Mouse (Mus musculus): Measurements from ENCODE around the gene Gpd2. TPM values are rescaled to one million over a fixed set of nuclear protein-coding genes. Genes with fewer than 3 reads are reported as not detected.

Gpd2 gene
- total and polyA plus RNA-seq, 3 experiments = 15.7 to 20.4 (median 16.7) TPM

DNA sequence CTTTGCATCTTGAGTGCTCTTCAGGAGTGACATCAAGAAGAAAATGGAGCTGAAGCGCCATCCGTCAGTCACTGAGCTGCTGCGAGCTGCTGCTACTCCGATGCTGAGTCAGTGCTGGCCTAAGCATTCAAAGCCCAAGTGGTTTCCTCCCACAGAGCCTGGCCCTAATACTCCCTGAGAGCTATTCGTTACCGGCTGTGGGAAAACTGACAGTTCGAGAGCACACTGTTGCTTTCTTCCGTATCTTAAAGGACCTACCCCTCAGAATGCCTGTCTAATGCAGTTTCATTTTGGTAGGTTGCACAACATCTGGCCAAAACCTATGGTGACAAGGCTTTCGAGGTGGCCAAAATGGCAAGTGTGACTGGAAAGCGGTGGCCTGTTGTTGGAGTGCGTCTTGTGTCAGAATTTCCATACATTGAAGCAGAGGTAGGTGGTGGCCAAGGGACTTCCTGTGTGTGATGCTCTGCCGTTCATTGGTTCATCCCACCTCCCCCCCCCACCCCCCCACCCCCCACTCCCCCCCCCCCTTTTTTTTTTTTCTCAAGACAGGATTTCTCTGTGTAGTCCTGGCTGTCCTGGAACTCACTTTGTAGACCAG is 118.9 kb downstream of the Gpd2 start:
- no peak for TF ChIP-seq MAZ (IDR thresholded peaks at IDR 0.05; ENCODE audit: low read depth, low read length)
- peak; percentile 34; the same call in 1 of the 2 replicates for TF ChIP-seq TCF12 (IDR thresholded peaks at IDR 0.05; ENCODE audit: low read depth, low read length)
- TF ChIP-seq ZKSCAN1 (IDR thresholded peaks at IDR 0.05; ENCODE audit: borderline replicate concordance, low read depth, low read length) = no peak
- TF ChIP-seq JUND (conservative IDR thresholded peaks at IDR 0.05; ENCODE audit: low read depth, low read length) = no peak; the same call in 1 of the 2 replicates
- no peak for TF ChIP-seq NRF1 (IDR thresholded peaks at IDR 0.05; ENCODE audit: low read depth, low read length)
- no peak for TF ChIP-seq E2F4 (IDR thresholded peaks at IDR 0.05; ENCODE audit: insufficient replicate concordance, low read depth, low read length)
- TF ChIP-seq POLR2AphosphoS2 (IDR thresholded peaks at IDR 0.05; ENCODE audit: low read depth, low read length) = no peak
- TF ChIP-seq POLR2A (IDR thresholded peaks at IDR 0.05; ENCODE audit: low read depth, low read length) = no peak
- TF ChIP-seq BHLHE40 (IDR thresholded peaks at IDR 0.05; ENCODE audit: low read depth, low read length) = 0 out of 2 replicates have a peak, but pooled peaks have one; percentile 17
- TF ChIP-seq NELFE (IDR thresholded peaks at IDR 0.05; ENCODE audit: low read depth, low read length) = no peak
- TF ChIP-seq EP300 (IDR thresholded peaks at IDR 0.05; ENCODE audit: low read length) = peak; percentile 13; the same call in 1 of the 2 replicates
- TF ChIP-seq CHD2 (IDR thresholded peaks at IDR 0.05; ENCODE audit: low read length) = no peak
- no peak for TF ChIP-seq SMC3 (IDR thresholded peaks at IDR 0.05; ENCODE audit: low read depth, low read length)
- no peak for TF ChIP-seq USF1 (IDR thresholded peaks at IDR 0.05; ENCODE audit: low read depth, low read length)
- no peak for TF ChIP-seq MEF2A (IDR thresholded peaks at IDR 0.05; ENCODE audit: borderline replicate concordance, low read depth, low read length)
- no peak for TF ChIP-seq RCOR1 (conservative IDR thresholded peaks at IDR 0.05; ENCODE audit: low read depth, low read length)
- no peak for TF ChIP-seq ELF1 (IDR thresholded peaks at IDR 0.05; ENCODE audit: low read depth, low read length)
- TF ChIP-seq RAD21 (IDR thresholded peaks at IDR 0.05; ENCODE audit: low read depth, low read length) = no peak; the same call in 1 of the 2 replicates
- TF ChIP-seq PAX5 (IDR thresholded peaks at IDR 0.05; ENCODE audit: low read length) = no peak
- no peak for TF ChIP-seq MAX (IDR thresholded peaks at IDR 0.05; ENCODE audit: low read length)
- TF ChIP-seq ETS1 (conservative IDR thresholded peaks at IDR 0.05; ENCODE audit: low read depth, low read length) = 0 out of 2 replicates have a peak, but pooled peaks have one; percentile 20
- no peak for TF ChIP-seq SIN3A (IDR thresholded peaks at IDR 0.05; ENCODE audit: low read length)
- TF ChIP-seq JUN (IDR thresholded peaks at IDR 0.05; ENCODE audit: insufficient read depth, low read depth, low read length) = peak; percentile 53
- TF ChIP-seq ZNF384 (IDR thresholded peaks at IDR 0.05; ENCODE audit: low read depth, low read length) = no peak
- TF ChIP-seq CTCF (conservative IDR thresholded peaks at IDR 0.05 in 1 of 2, IDR thresholded peaks at IDR 0.05 in 1 of 2; ENCODE audit: low read depth in 2 of 2, low read length in 2 of 2) = no peak
- TF ChIP-seq TBP (conservative IDR thresholded peaks at IDR 0.05; ENCODE audit: low read depth, low read length) = no peak
- TF ChIP-seq MXI1 (IDR thresholded peaks at IDR 0.05; ENCODE audit: low read depth, low read length) = no peak
- TF ChIP-seq GABPA (IDR thresholded peaks at IDR 0.05; ENCODE audit: insufficient replicate concordance, low read depth, low read length) = no peak
- TF ChIP-seq UBTF (IDR thresholded peaks at IDR 0.05; ENCODE audit: low read depth, low read length) = no peak
- TF ChIP-seq CHD1 (IDR thresholded peaks at IDR 0.05; ENCODE audit: low read depth, low read length) = no peak
- 0 out of 2 replicates have a peak, but pooled peaks have one; percentile 33 for TF ChIP-seq IRF4 (IDR thresholded peaks at IDR 0.05; ENCODE audit: low read depth, low read length)
- TF ChIP-seq KAT2A (IDR thresholded peaks at IDR 0.05; ENCODE audit: insufficient replicate concordance, low read length) = no peak
- TF ChIP-seq MYC (IDR thresholded peaks at IDR 0.05; ENCODE audit: low read depth, low read length) = no peak
- no peak for TF ChIP-seq USF2 (conservative IDR thresholded peaks at IDR 0.05; ENCODE audit: low read depth, low read length)
- TF ChIP-seq HCFC1 (IDR thresholded peaks at IDR 0.05; ENCODE audit: low read depth, low read length) = no peak
- TF ChIP-seq MAFK (IDR thresholded peaks at IDR 0.05; ENCODE audit: insufficient replicate concordance, low read length) = 0 out of 2 replicates have a peak, but pooled peaks have one; percentile 40
- no peak for TF ChIP-seq ZC3H11A (IDR thresholded peaks at IDR 0.05; ENCODE audit: low read depth, low read length)
- no peak for TF ChIP-seq ZMIZ1 (IDR thresholded peaks at IDR 0.05; ENCODE audit: low read depth, low read length)
- dilution Hi-C loops (cut with MboI; ENCODE audit: extremely low pct_ligation_motif_present, extremely low pct_unique_long_range_greater_than_20kb, low sequenced_read_pairs) (no loop called here), in situ Hi-C loops (cut with MboI; ENCODE audit: low pct_ligation_motif_present, low pct_unique_long_range_greater_than_20kb, low sequenced_read_pairs) (loop anchor here (25.0 kb wide), 1 partner anchor 244 kb away; the partner anchor contains the start of gene Nr4a2)
- peaks cover 13 to 29% of the 10 kb centered on the region in 2 experiments for H3K4me1 ChIP-seq (ENCODE audit: control insufficient read depth in 1 of 2, insufficient read depth in 2 of 2)
- peak; percentile 34 for DNase-seq (ENCODE audit: extremely low read depth)
- no peaks in the 10 kb centered on the region for H3K9me3 ChIP-seq (replicated peaks; ENCODE audit: low read length)
- no peak overlapping the region; the same call in 1 of the 2 replicates for H3K27ac ChIP-seq (ENCODE audit: insufficient read depth, low read depth)
- H3K36me3 ChIP-seq (replicated peaks in 1 of 2; ENCODE audit: control insufficient read depth in 1 of 2, insufficient read depth in 1 of 2, low read length in 1 of 2) = peaks cover 3 to 32% of the 10 kb centered on the region in 2 experiments
- no peaks in the 10 kb centered on the region for H3K27me3 ChIP-seq (replicated peaks)
- 0 out of 2 replicates have a peak overlapping the region, but pooled peaks have one; percentile 40 for H3K9ac ChIP-seq (ENCODE audit: insufficient read depth, low read depth)
- H3K4me2 ChIP-seq (ENCODE audit: insufficient read depth, low read depth, poor library complexity, severe bottlenecking) = peak overlapping the region; percentile 51
- no peaks in the 10 kb centered on the region for H3K79me2 ChIP-seq (replicated peaks; ENCODE audit: control insufficient read depth, extremely low read depth, insufficient read depth, poor library complexity, severe bottlenecking)
- H3K4me3 ChIP-seq (replicated peaks in 1 of 3; ENCODE audit: low read depth in 2 of 3, low read length in 2 of 3, poor library complexity in 1 of 3) = no peak overlapping the region
